Mouse (Mus musculus) cerebellum, postnatal 10 days (tissue): ENCODE measurements around the gene Adad2.

Experiments
- DNase-seq, 2 experiments: peaks; one replicate each; pipeline ENCODE4 v3.0.0; 2021; ENCODE audit warnings: mixed read lengths in 2 of 2

Adad2 gene

GRCm38 (mm10) chr8:119612471-119612870 is at the start of gene Adad2:
Gene Adad2 (plus strand): TSS chr8:119612747.
- no peak for DNase-seq

- DNase-seq, result peak in 1 of 2 experiments; percentile 20
Measured at GRCm38 (mm10) chr8:119563849-119564251, 48.7 kb upstream of the Adad2 start.

- no peak for DNase-seq
Measured at GRCm38 (mm10) chr8:119566367-119566766, 46.2 kb upstream of the Adad2 start.

GRCm38 (mm10) chr8:119568251-119568650 is 44.3 kb upstream of the Adad2 start:
- no peak for DNase-seq

GRCm38 (mm10) chr8:119568951-119569350 is 43.6 kb upstream of the Adad2 start:
- no peak for DNase-seq

GRCm38 (mm10) chr8:119569881-119570280 is 42.7 kb upstream of the Adad2 start:
- DNase-seq, result no peak

GRCm38 (mm10) chr8:119571135-119571534 is 41.4 kb upstream of the Adad2 start:
- DNase-seq, result no peak

GRCm38 (mm10) chr8:119572411-119572810 is 40.1 kb upstream of the Adad2 start:
- DNase-seq, result no peak

GRCm38 (mm10) chr8:119574437-119575365 is 37.8 kb upstream of the Adad2 start, which contains the start of the genes Hsdl1 and Dnaaf1:
Gene Hsdl1 (minus strand): TSS chr8:119575183.
Gene Dnaaf1 (plus strand): TSS chr8:119575235.
- DNase-seq, result peak; percentile 99

- DNase-seq, result no peak
Measured at GRCm38 (mm10) chr8:119575366-119575726, 37.2 kb upstream of the Adad2 start.

- DNase-seq, result no peak
Measured at GRCm38 (mm10) chr8:119579096-119579495, 33.5 kb upstream of the Adad2 start.

- no peak for DNase-seq
Measured at GRCm38 (mm10) chr8:119580441-119581161, 31.9 kb upstream of the Adad2 start.

GRCm38 (mm10) chr8:119585901-119586300 is 26.6 kb upstream of the Adad2 start:
- DNase-seq, result no peak

GRCm38 (mm10) chr8:119588321-119588720 is 24.2 kb upstream of the Adad2 start:
- DNase-seq, result no peak

GRCm38 (mm10) chr8:119588844-119589243 is 23.7 kb upstream of the Adad2 start:
- DNase-seq, result no peak

- DNase-seq, result no peak
Measured at GRCm38 (mm10) chr8:119590348-119590747, 22.2 kb upstream of the Adad2 start.

- no peak for DNase-seq
Measured at GRCm38 (mm10) chr8:119591456-119591855, 21.1 kb upstream of the Adad2 start.

GRCm38 (mm10) chr8:119603771-119604170 is 8.8 kb upstream of the Adad2 start:
- DNase-seq, result no peak

- no peak for DNase-seq
Measured at GRCm38 (mm10) chr8:119604398-119604803, 8.1 kb upstream of the Adad2 start.

GRCm38 (mm10) chr8:119604996-119605395 is 7.6 kb upstream of the Adad2 start, which contains the start of gene Taf1c:
Gene Taf1c (minus strand): TSS chr8:119605222.
- peak; percentile 98 to 99 for DNase-seq

GRCm38 (mm10) chr8:119606224-119606623 is 6.3 kb upstream of the Adad2 start:
- no peak for DNase-seq

GRCm38 (mm10) chr8:119615096-119615495 is 2.5 kb downstream of the Adad2 start:
- DNase-seq, result no peak

- DNase-seq, result no peak
Measured at GRCm38 (mm10) chr8:119616358-119616757, 3.8 kb downstream of the Adad2 start.

- no peak for DNase-seq
Measured at GRCm38 (mm10) chr8:119616811-119617210, 4.3 kb downstream of the Adad2 start.
